Mouse (Mus musculus) neural tube, embryonic 14.5 days (tissue): ENCODE results near the gene Ipo5. TPM values are rescaled to one million over a fixed set of nuclear protein-coding genes. Genes with fewer than 3 reads are reported as not detected.

Experiments
- ATAC-seq: fragments of 200-750 bp; cut with Nextera tagmentation; 2 replicates; pipeline ENCODE4 v1.8.0; 2017; ENCODE audit warnings: low read depth, mild to moderate bottlenecking, moderate TSS enrichment, moderate library complexity
- H3K27ac ChIP-seq: fragments of 300-500 bp; sonication (generic); 2 replicates; pipeline ENCODE4 v1.5.1; 2014; ENCODE audit warnings: low read depth, mild to moderate bottlenecking, control low read depth, low read length, moderate library complexity, mixed read lengths
- H3K27me3 ChIP-seq: fragments of 300-500 bp; sonication (generic); 2 replicates; pipeline ENCODE4 v1.6.1; 2014; ENCODE audit warnings: low read length; ENCODE audit not compliant: control insufficient read depth, insufficient read depth
- H3K36me3 ChIP-seq: fragments of 300-500 bp; sonication (generic); 2 replicates; pipeline ENCODE4 v1.6.1; 2014; ENCODE audit warnings: low read length, mixed read lengths; ENCODE audit not compliant: control insufficient read depth, insufficient read depth
- H3K4me1 ChIP-seq: fragments of 300-500 bp; sonication (generic); 2 replicates; pipeline ENCODE4 v1.6.1; 2014; ENCODE audit warnings: low read length; ENCODE audit not compliant: control insufficient read depth, insufficient read depth
- H3K4me2 ChIP-seq: fragments of 300-500 bp; sonication (generic); 2 replicates; pipeline ENCODE4 v1.6.1; 2014; ENCODE audit warnings: mild to moderate bottlenecking, low read depth, low read length, control low read depth
- H3K4me3 ChIP-seq: fragments of 300-500 bp; sonication (generic); 2 replicates; pipeline ENCODE4 v1.5.1; 2014; ENCODE audit warnings: low read depth, low read length, control low read depth, mixed read lengths
- H3K9ac ChIP-seq: fragments of 300-500 bp; sonication (generic); replicated peaks from 2 replicates; pipeline ENCODE4 v1.6.1; 2014; ENCODE audit warnings: low read depth, mild to moderate bottlenecking, control low read depth, low read length, mixed read lengths
- H3K9me3 ChIP-seq: fragments of 300-500 bp; sonication (generic); 2 replicates; pipeline ENCODE4 v1.6.1; 2016; ENCODE audit warnings: low read length; ENCODE audit not compliant: control insufficient read depth
- WGBS: fragments of 180-500 bp; shearing (Covaris S2); extraction: QIAGEN DNeasy Blood & Tissue Kit; methylation state at CpG from one replicate; pipeline ENCODE4 v1.1.7; 2014; 5-methylcytosine and 5-hydroxymethylcytosine counted together
- polyA plus RNA-seq: library from polyadenylated mRNA; unstranded; fragments of >200 nt; fragmentation: Nextera tagmentation; extraction: Ambion mirVana; gene quantifications from 2 replicates; pipeline ENCODE4 v1.2.1, GENCODE M21; 2014

The Ipo5 gene
- polyA plus RNA-seq, 1 experiment from 2014 or later: 62.3 TPM

DNA sequence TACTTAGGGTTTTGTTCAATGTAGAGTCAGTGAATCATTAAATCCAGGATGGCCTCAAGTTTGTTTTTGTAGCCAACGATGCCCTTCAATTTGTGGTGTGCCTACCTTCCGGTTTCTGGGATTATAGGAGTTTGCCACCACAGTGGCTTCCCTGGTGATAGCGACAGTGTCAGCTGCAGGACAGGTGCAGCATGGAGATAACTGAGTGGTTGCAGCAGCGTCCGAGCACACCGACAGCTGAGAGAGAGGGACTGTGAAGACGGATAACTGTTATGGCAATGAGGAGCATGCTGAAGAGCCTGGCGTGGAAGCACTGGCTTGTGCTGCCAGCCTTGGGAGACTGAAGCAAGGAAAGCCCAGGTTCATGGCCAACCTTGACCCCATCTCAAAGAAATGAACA is 22.6 kb downstream of the Ipo5 start:
- WGBS: 95% methylated on average over 8 of the region's 8 CpGs
- H3K4me2 ChIP-seq: no peak overlapping the region
- no peak for ATAC-seq
- no peaks in the 10 kb centered on the region for H3K27me3 ChIP-seq
- H3K4me1 ChIP-seq: no peaks in the 10 kb centered on the region
- H3K4me3 ChIP-seq: no peak overlapping the region
- peaks cover 34% of the 10 kb centered on the region for H3K36me3 ChIP-seq
- no peaks in the 10 kb centered on the region for H3K9me3 ChIP-seq
- no peak overlapping the region for H3K9ac ChIP-seq
- no peak overlapping the region for H3K27ac ChIP-seq

DNA sequence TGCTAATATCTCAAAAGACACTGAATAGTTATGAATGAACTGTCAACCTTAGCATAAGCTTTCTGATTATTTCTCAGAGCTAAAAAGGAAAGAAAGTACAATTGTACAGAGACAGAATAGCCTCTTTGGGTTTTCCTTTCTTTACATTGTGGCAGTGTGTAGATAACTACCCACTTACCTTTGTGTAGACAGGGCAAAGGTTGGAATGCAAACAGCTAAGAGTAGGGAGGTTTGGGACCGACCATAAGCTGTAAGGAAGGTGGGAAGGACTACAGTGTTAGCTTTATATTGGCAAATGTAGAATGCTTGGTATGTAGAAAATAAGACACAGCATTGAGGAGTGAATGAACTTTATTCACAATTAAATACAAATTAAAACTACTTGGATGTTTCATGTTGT is 26.1 kb downstream of the Ipo5 start:
- peaks cover 56% of the 10 kb centered on the region for H3K36me3 ChIP-seq
- WGBS: 95% methylated on average over 1 of the region's 1 CpGs
- no peak for ATAC-seq

DNA sequence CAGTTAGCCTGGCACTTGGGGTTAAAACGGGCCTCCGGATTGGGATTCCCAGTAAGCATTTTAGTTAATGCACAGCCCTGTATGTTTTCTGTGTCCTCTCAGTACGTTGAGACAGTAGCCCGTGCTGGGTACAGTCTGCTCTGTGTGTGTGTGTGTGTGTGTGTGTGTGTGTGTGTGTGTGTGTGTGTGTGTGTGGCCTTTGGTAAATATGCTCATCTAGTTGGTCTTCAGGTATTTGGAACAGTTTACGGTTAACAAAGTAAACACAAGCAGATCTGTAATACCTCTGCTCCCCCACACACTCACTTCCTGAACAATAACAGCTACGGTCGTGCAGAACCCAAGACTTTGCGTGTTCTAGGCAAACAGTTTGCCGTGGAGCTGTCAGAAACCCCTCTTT is 31.8 kb downstream of the Ipo5 start:
- Histone ChIP-seq H3K27ac (no peak overlapping the region), H3K9ac (no peak overlapping the region), H3K4me2 (no peak overlapping the region), H3K36me3 (peaks cover 48% of the 10 kb centered on the region), H3K9me3 (no peaks in the 10 kb centered on the region), H3K4me3 (no peak overlapping the region), H3K27me3 (no peaks in the 10 kb centered on the region), H3K4me1 (no peaks in the 10 kb centered on the region)
- WGBS: 95% methylated on average over 9 of the region's 9 CpGs
- ATAC-seq: no peak

More for the DNA sequence above, 26.1 kb downstream of the Ipo5 start:
- Histone ChIP-seq H3K4me1 (no peaks in the 10 kb centered on the region), H3K9me3 (no peaks in the 10 kb centered on the region), H3K9ac (no peak overlapping the region), H3K4me2 (no peak overlapping the region), H3K27ac (no peak overlapping the region), H3K27me3 (no peaks in the 10 kb centered on the region), H3K4me3 (no peak overlapping the region)

DNA sequence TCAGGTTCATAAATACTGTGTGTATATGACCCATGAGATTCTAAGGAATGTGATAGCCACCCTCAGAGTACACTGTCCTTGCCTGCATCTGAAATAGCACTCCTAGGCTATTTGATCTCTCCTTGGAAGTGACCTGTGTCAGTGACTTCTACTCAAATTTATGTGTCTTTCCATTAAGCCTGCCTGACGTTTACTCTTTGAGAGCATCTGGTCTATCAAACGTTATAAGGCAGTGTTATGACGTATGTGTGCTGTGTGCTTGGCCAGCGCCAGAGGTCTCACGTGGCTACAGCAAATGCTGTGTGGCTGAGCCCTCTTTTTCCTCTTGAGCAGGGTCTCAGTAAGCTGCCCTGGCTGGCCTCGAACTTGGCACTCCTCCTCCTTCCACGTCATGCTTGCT is 34.1 kb downstream of the Ipo5 start:
- no peaks in the 10 kb centered on the region for H3K4me1 ChIP-seq
- no peaks in the 10 kb centered on the region for H3K27me3 ChIP-seq
- no peaks in the 10 kb centered on the region for H3K9me3 ChIP-seq
- H3K9ac ChIP-seq: no peak overlapping the region
- ATAC-seq: no peak
- no peak overlapping the region for H3K4me3 ChIP-seq
- 82% methylated on average over 7 of the region's 7 CpGs for WGBS
- peaks cover 39% of the 10 kb centered on the region for H3K36me3 ChIP-seq
- no peak overlapping the region for H3K27ac ChIP-seq
- H3K4me2 ChIP-seq: no peak overlapping the region

DNA sequence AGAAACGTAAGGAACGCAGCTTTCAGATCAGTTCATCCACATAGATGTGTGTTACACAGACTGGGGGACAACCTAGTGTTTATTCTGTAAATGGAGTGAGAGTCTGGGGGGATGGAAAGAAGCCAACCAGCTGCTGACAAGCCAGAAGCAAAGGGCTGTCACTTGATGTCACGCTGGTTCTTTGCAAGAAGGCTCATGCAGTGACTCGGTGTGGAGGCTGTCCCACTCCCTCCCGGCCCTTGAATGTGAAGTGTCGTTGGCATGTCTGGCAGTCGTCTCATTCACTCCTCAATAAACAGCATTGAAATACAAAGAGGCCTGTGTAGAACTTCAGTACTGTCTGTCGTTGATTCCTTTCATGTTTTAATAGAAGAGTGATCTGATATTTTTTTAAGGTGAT is 36.1 kb downstream of the Ipo5 start:
- no peak overlapping the region for H3K4me3 ChIP-seq
- no peak overlapping the region for H3K27ac ChIP-seq
- 61% methylated on average over 8 of the region's 8 CpGs for WGBS
- peaks cover 26% of the 10 kb centered on the region for H3K36me3 ChIP-seq
- no peaks in the 10 kb centered on the region for H3K4me1 ChIP-seq
- ATAC-seq: no peak
- H3K9ac ChIP-seq: no peak overlapping the region
- no peaks in the 10 kb centered on the region for H3K9me3 ChIP-seq
- H3K4me2 ChIP-seq: no peak overlapping the region
- H3K27me3 ChIP-seq: no peaks in the 10 kb centered on the region

DNA sequence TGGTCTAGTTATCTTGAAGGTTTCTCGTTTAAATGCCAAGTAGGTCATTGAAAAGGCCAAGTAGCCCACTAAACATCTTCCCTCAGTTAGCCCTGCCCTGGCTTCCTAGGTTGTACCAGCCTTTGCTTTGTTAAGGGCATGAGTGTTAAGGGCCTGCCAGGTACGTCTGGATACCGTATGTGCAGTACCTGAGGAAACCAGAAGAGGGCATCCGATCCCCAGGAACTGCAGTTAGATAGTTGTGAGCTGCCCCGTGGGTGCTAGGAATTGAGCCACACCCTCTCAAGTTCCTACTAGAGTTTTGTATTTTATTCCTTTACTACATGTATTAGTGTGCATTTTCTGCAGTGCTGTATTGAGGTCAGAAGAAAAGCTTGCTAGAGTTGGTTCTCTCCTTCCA is 38.0 kb downstream of the Ipo5 start:
- no peak overlapping the region for H3K27ac ChIP-seq
- no peak for ATAC-seq
- H3K4me2 ChIP-seq: no peak overlapping the region
- no peaks in the 10 kb centered on the region for H3K9me3 ChIP-seq
- H3K36me3 ChIP-seq: peaks cover 22% of the 10 kb centered on the region
- no peaks in the 10 kb centered on the region for H3K27me3 ChIP-seq
- WGBS: 93% methylated on average over 5 of the region's 5 CpGs
- H3K9ac ChIP-seq: no peak overlapping the region
- no peak overlapping the region for H3K4me3 ChIP-seq
- H3K4me1 ChIP-seq: no peaks in the 10 kb centered on the region

DNA sequence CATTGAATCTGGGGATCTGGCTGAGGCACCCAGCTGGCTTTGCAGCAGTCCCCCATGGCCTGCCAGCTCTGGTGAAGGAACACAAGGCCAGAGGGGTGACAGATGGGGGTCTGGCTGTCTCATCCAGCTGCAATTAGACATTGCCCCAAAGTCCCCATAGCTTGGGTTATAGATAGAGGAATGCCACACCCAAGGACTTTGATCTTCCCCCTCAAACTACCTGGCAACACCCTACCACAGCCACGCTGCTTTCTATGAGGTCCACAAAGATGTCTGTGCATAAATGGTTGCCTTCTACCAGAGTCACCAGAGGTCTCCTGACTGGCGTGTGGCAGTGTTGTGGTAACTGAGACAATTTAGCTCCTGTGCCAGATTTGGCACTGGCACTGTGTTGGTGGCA is 39.0 kb downstream of the Ipo5 start:
- no peak for ATAC-seq
- Histone ChIP-seq H3K4me1 (no peaks in the 10 kb centered on the region), H3K9ac (no peak overlapping the region), H3K9me3 (no peaks in the 10 kb centered on the region), H3K4me3 (no peak overlapping the region), H3K4me2 (no peak overlapping the region), H3K27me3 (no peaks in the 10 kb centered on the region), H3K27ac (no peak overlapping the region), H3K36me3 (peaks cover 22% of the 10 kb centered on the region)
- 96% methylated on average over 2 of the region's 2 CpGs for WGBS

DNA sequence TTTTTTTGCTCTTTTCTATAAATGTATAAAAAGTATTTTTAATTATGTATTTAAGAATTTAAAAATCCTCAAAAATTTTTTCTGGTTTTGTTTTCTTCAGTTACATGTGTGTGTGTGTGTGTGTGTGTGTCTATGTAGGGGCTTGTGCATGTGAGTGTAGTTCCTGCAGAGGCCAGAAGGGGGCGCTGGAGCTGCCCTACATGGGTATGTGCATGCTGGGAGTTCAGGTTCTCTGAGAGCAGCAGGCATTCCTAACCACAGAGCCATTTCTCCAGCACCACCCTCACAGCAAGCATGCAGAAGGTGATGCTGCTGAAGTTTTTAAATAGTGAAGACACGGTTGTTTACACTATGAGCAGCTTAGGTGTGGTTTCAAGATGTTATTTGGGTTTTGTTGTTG is 41.4 kb downstream of the Ipo5 start:
- Histone ChIP-seq H3K9me3 (no peaks in the 10 kb centered on the region), H3K4me1 (no peaks in the 10 kb centered on the region), H3K27ac (no peak overlapping the region), H3K4me2 (no peak overlapping the region), H3K4me3 (no peak overlapping the region), H3K36me3 (peaks cover 10% of the 10 kb centered on the region), H3K9ac (no peak overlapping the region), H3K27me3 (no peaks in the 10 kb centered on the region)
- ATAC-seq: no peak
- 48% methylated on average over 2 of the region's 2 CpGs for WGBS

DNA sequence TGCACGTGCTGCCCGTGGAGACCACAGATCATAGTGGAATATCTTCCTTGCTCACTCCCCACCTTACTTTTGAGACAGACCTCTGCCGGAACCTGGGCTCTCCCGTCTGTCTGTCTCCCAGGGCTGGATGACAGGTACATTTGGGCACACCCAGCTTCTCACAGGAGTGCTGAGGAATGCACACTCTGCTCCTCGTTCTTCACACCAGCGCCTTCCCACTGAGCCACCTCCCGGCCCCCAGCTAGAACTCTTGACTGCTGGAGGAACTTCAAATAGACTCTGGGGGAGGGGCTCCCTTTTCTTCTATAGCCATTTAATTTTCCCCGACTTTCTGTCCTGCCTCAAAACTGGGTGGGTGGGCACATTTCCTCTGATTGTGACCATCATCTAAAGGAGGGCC is 49.5 kb downstream of the Ipo5 start:
- Histone ChIP-seq H3K4me3 (no peak overlapping the region), H3K4me1 (no peaks in the 10 kb centered on the region), H3K27me3 (no peaks in the 10 kb centered on the region), H3K9ac (no peak overlapping the region), H3K4me2 (no peak overlapping the region), H3K9me3 (no peaks in the 10 kb centered on the region), H3K36me3 (no peaks in the 10 kb centered on the region), H3K27ac (no peak overlapping the region)
- 59% methylated on average over 8 of the region's 8 CpGs for WGBS
- ATAC-seq: no peak

DNA sequence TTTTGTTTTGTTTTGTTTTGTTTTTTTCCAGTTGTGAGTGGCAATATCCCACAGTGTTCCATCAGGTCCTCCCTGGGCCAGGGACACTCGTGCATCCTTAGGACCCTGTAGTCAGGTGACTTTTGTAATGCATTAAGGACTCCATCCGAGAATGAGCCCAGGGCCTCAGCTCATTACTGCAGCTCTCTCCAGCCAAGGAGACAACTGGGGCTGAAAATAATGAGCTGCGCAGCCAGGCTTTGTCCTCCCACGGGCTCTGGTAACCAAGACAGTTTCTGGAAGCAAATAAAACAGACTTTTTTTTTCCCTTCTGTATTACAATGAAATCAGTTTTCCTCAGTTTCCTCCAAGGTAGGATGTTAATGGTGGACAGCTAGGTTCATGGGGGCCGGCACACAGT is 50.0 kb downstream of the Ipo5 start:
- Histone ChIP-seq H3K27ac (no peak overlapping the region), H3K4me2 (no peak overlapping the region), H3K9me3 (no peaks in the 10 kb centered on the region), H3K36me3 (no peaks in the 10 kb centered on the region), H3K9ac (no peak overlapping the region), H3K27me3 (no peaks in the 10 kb centered on the region), H3K4me1 (no peaks in the 10 kb centered on the region), H3K4me3 (no peak overlapping the region)
- WGBS: 48% methylated on average over 5 of the region's 5 CpGs
- no peak for ATAC-seq
